Mouse (Mus musculus) stomach, postnatal 0 days (tissue): ENCODE results near the gene Cep70. TPM values are rescaled to one million over a fixed set of nuclear protein-coding genes. Genes with fewer than 3 reads are reported as not detected.

Source experiments
- ATAC-seq: fragments of 200-750 bp; cut with Nextera tagmentation; 2 replicates; pipeline ENCODE4 v1.8.0; 2017; ENCODE audit not compliant: low FRiP score, low TSS enrichment
- DNase-seq: peaks from one replicate; pipeline ENCODE4 v3.0.0-alpha.2; 2016; ENCODE audit warnings: low spot score
- H3K27ac ChIP-seq: fragments of 300-500 bp; sonication (generic); replicated peaks from 2 replicates; pipeline ENCODE4 v1.5.1; 2014; ENCODE audit warnings: mild to moderate bottlenecking, control low read depth
- H3K27me3 ChIP-seq: fragments of 300-500 bp; sonication (generic); 2 replicates; pipeline ENCODE4 v1.6.1; 2014; ENCODE audit warnings: low read length; ENCODE audit not compliant: control insufficient read depth, insufficient read depth
- H3K36me3 ChIP-seq: fragments of 300-500 bp; sonication (generic); 2 replicates; pipeline ENCODE4 v1.6.1; 2014; ENCODE audit warnings: low read length, mixed read lengths; ENCODE audit not compliant: control insufficient read depth, insufficient read depth
- H3K4me1 ChIP-seq: fragments of 300-500 bp; sonication (generic); replicated peaks from 2 replicates; pipeline ENCODE4 v1.6.1; 2014; ENCODE audit warnings: antibody characterized with exemption; ENCODE audit not compliant: control insufficient read depth, insufficient read depth
- H3K4me2 ChIP-seq: fragments of 300-500 bp; sonication (generic); replicated peaks from 2 replicates; pipeline ENCODE4 v1.6.1; 2014; ENCODE audit warnings: low read depth, mild to moderate bottlenecking, control low read depth, moderate library complexity
- H3K4me3 ChIP-seq: fragments of 300-500 bp; sonication (generic); 2 replicates; pipeline ENCODE4 v1.5.1; 2014; ENCODE audit warnings: low read depth, low read length, control low read depth
- H3K9ac ChIP-seq: fragments of 300-500 bp; sonication (generic); 2 replicates; pipeline ENCODE4 v1.6.1; 2014; ENCODE audit warnings: mild to moderate bottlenecking, low read length, control low read depth, mixed read lengths
- H3K9me3 ChIP-seq: fragments of 300-500 bp; sonication (generic); 2 replicates; pipeline ENCODE4 v1.6.1; 2016; ENCODE audit warnings: low read length; ENCODE audit not compliant: control insufficient read depth
- CTCF ChIP-seq: IDR thresholded peaks from 2 replicates; pipeline ENCODE4 v1.5.1; 2016; ENCODE audit warnings: antibody characterized with exemption, low read depth, mild to moderate bottlenecking, moderate library complexity
- EP300 ChIP-seq: optimal IDR thresholded peaks from 2 replicates; pipeline ENCODE3; 2016; ENCODE audit warnings: antibody characterized with exemption
- WGBS: fragments of 180-500 bp; shearing (Covaris S2); extraction: QIAGEN DNeasy Blood & Tissue Kit; methylation state at CpG from one replicate; pipeline ENCODE4 v1.1.7; 2014; 5-methylcytosine and 5-hydroxymethylcytosine counted together
- polyA plus RNA-seq: library from polyadenylated mRNA; unstranded; fragments of >200 nt; fragmentation: Nextera tagmentation; extraction: Ambion mirVana; gene quantifications from 2 replicates; pipeline ENCODE4 v1.2.1, GENCODE M21; 2015

The Cep70 gene
- polyA plus RNA-seq, result 11.6 and 13.3 TPM in 2 replicates

DNA sequence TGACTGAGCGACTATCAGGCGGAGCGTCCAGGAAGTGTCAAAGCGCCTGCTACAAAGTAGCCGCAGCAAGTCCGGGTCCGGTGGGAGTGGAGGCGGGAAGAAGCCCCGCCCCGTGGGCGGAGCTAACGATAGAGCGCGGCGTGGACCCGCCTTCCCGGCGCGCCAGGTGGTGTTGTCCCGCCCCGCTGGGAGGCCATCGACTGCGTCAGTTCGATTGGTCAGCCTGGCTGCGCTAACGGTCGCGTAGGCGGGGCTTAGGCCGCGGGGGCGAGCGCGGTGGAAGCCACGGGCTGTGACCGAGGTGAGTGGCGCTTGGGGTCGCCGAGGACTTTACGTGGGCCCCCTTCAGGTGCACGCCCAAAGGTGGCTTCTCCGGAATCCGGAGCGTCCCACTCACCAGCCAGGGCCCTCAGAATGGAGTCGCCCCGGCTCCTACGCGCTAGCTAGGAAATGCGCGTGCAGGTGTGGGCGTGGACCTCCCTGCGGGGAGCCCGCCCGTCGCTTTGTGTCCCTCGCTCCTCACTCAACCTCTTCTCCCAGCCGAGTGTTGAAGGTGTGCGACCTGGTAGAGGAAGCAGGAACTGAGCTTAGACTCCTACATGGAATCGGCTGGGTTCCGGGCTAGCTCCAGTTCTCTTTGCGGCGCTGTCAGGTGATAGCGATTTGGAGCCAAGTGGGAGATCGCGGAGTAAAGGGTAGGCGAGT lies at the start of gene Cep70:
Cep70 (plus strand) TSS at position 178 of the 705 bp plus-strand sequence.
- H3K36me3 ChIP-seq, result no peaks in the 10 kb centered on the region
- H3K9me3 ChIP-seq, result no peaks in the 10 kb centered on the region
- no peak for TF ChIP-seq EP300
- no peak; the same call in none of the 2 replicates for TF ChIP-seq CTCF
- ATAC-seq, result peak; percentile 98
- H3K4me2 ChIP-seq, result peak within 1 kb of the TSS; percentile 58
- under 1% methylated on average over 65 of the region's 66 CpGs for WGBS
- peak within 1 kb of the TSS; percentile 87 for H3K4me3 ChIP-seq
- H3K27ac ChIP-seq, result peak within 1 kb of the TSS; percentile 67
- DNase-seq, result peak; percentile 98
- peak within 1 kb of the TSS; percentile 70 for H3K9ac ChIP-seq
- H3K4me1 ChIP-seq, result 0 out of 2 replicates have a peak, but pooled peaks cover 3% of the 10 kb centered on the region
- H3K27me3 ChIP-seq, result no peaks in the 10 kb centered on the region

GRCm38 (mm10) chr9:99212643-99213042 lies 30.5 kb upstream of the Cep70 start:
- 57% methylated on average over 2 of the region's 2 CpGs for WGBS

DNA sequence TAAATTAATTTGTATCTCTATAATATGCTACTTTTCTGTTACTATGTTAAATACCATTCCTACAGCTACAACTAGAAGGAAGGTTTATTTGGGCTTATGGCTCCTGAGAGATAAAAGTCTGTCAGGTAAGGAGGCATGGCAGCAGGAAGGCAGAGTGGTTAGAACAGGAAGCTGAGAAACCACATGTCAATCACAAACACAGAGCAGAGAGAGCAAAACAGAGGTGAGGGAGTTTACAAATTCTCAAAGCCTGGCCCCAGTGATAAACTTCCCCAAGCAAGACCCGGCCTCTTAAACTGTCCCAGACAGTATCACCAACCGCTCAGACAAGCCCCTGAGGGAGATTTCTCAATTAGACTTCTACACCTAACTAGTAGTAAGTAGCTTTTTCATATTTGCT lies 27.0 kb upstream of the Cep70 start:
- H3K36me3 ChIP-seq, result no peaks in the 10 kb centered on the region
- H3K9ac ChIP-seq, result no peak overlapping the region
- no peaks in the 10 kb centered on the region for H3K27me3 ChIP-seq
- ATAC-seq (no peak), DNase-seq (no peak)
- no peak overlapping the region for H3K4me2 ChIP-seq
- no peaks in the 10 kb centered on the region for H3K4me1 ChIP-seq
- 56% methylated on average over 2 of the region's 2 CpGs for WGBS
- H3K27ac ChIP-seq, result no peak overlapping the region
- no peak for TF ChIP-seq EP300
- TF ChIP-seq CTCF, result no peak
- no peak overlapping the region for H3K4me3 ChIP-seq
- no peaks in the 10 kb centered on the region for H3K9me3 ChIP-seq

More at GRCm38 (mm10) chr9:99212643-99213042, 30.5 kb upstream of the Cep70 start:
- DNase-seq (no peak), ATAC-seq (no peak)
- Histone ChIP-seq H3K9me3 (no peaks in the 10 kb centered on the region), H3K36me3 (no peaks in the 10 kb centered on the region), H3K4me3 (no peak overlapping the region), H3K4me2 (no peak overlapping the region), H3K27ac (no peak overlapping the region), H3K4me1 (no peaks in the 10 kb centered on the region), H3K9ac (no peak overlapping the region), H3K27me3 (no peaks in the 10 kb centered on the region)
- no peak for TF ChIP-seq EP300
- no peak for TF ChIP-seq CTCF

DNA sequence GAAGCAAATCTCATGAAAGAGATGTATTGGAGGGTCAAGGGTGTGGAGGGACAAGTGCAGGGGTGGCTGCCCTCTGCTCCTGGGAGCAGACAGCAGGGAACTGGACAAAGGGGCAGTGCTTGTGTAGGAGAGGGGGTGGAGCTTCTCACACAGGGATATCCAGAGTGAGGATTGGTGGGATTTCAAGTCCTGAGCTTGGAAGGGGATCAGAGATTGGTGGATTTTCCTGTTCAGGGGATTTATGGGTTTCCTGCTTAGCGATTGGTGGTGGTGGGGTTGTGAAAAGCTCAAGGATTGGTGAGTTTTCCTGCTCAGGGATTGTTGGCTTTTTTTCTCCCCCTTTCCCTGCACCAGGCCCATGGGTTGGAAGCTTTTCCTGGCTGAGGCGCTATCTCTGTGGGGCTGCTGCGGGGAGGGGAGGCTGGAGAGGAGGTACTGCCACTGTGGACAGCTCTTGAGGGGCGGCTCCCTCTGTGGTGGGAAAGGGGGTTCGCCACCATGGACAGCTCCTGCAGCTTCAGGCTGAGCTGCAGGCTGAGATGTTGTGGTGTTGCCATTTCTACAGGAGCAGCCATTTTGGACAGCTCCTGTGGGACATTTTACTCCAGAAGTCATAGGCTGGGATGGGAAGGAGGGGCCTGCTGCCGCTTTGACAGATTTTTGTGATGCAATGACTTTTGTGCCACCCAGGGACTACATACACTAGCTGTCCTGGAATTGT lies 25.0 kb upstream of the Cep70 start:
- Histone ChIP-seq H3K4me1 (no peaks in the 10 kb centered on the region), H3K27ac (no peak overlapping the region), H3K4me2 (no peak overlapping the region), H3K9me3 (no peaks in the 10 kb centered on the region), H3K36me3 (no peaks in the 10 kb centered on the region), H3K27me3 (no peaks in the 10 kb centered on the region), H3K9ac (no peak overlapping the region), H3K4me3 (no peak overlapping the region)
- TF ChIP-seq EP300, result no peak
- TF ChIP-seq CTCF, result no peak
- 20% methylated on average over 6 of the region's 6 CpGs for WGBS
- ATAC-seq (no peak; the same call in 1 of the 2 replicates), DNase-seq (peak; percentile 68)

- TF ChIP-seq EP300 (no peak), CTCF (no peak)
- H3K27me3 ChIP-seq, result no peaks in the 10 kb centered on the region
- no peaks in the 10 kb centered on the region for H3K9me3 ChIP-seq
- H3K4me3 ChIP-seq, result no peak overlapping the region
- H3K27ac ChIP-seq, result no peak overlapping the region
- no peak for DNase-seq
- H3K36me3 ChIP-seq, result no peaks in the 10 kb centered on the region
- H3K4me1 ChIP-seq, result no peaks in the 10 kb centered on the region
- no peak overlapping the region for H3K4me2 ChIP-seq
- H3K9ac ChIP-seq, result no peak overlapping the region
- whole genome bisulfite sequencing, result 81% methylated on average over 4 of the region's 4 CpGs
- no peak for ATAC-seq
Measured at GRCm38 (mm10) chr9:99221636-99222035, 21.5 kb upstream of the Cep70 start.

- H3K4me2 ChIP-seq, result no peak overlapping the region
- H3K4me3 ChIP-seq, result no peak overlapping the region
- no peak overlapping the region for H3K9ac ChIP-seq
- 53% methylated on average over 3 of the region's 3 CpGs for WGBS
- TF ChIP-seq CTCF (no peak), EP300 (no peak)
- ATAC-seq (no peak), DNase-seq (no peak)
- no peaks in the 10 kb centered on the region for H3K9me3 ChIP-seq
- no peak overlapping the region for H3K27ac ChIP-seq
- H3K4me1 ChIP-seq, result no peaks in the 10 kb centered on the region
- no peaks in the 10 kb centered on the region for H3K36me3 ChIP-seq
- no peaks in the 10 kb centered on the region for H3K27me3 ChIP-seq
Measured at GRCm38 (mm10) chr9:99224583-99224982, 18.6 kb upstream of the Cep70 start.
